Mouse (Mus musculus) gastrocnemius, adult 2 months (tissue): Measurements from ENCODE around the gene Dscam. TPM values are rescaled to one million over a fixed set of nuclear protein-coding genes. Genes with fewer than 3 reads are reported as not detected.
A peak's percentile ranks its signal among the peaks of the same experiment; 100 is the strongest.

Experiments
- DNase-seq: peaks from one replicate; pipeline ENCODE4 v3.0.0; 2022
- H3K27ac ChIP-seq: fragments of 200-600 bp; 2 replicates; pipeline ENCODE4 v1.8.1; 2022; ENCODE audit warnings: mild to moderate bottlenecking
- H3K4me3 ChIP-seq: fragments of 200-600 bp; 2 replicates; pipeline ENCODE4 v1.8.1; 2022; ENCODE audit warnings: mild to moderate bottlenecking, moderate library complexity
- CTCF ChIP-seq: fragments of 200-600 bp; IDR thresholded peaks from 2 replicates; pipeline ENCODE4 v1.8.1; 2022; ENCODE audit warnings: antibody characterized with exemption, mild to moderate bottlenecking, moderate library complexity
- intact Hi-C: fragments of 180-260 bp; cut with DNase I; formaldehyde crosslinking; loops from one replicate; pipeline ENCODE4 v1.15.1; 2025
- total RNA-seq, 2 experiments: library from RNA; stranded (reverse); gene quantifications; 2 replicates each; pipeline ENCODE4 v1.2.3; 2021

Gene Dscam
- total RNA-seq, 2 experiments from 2014 or later: not detected

DNA sequence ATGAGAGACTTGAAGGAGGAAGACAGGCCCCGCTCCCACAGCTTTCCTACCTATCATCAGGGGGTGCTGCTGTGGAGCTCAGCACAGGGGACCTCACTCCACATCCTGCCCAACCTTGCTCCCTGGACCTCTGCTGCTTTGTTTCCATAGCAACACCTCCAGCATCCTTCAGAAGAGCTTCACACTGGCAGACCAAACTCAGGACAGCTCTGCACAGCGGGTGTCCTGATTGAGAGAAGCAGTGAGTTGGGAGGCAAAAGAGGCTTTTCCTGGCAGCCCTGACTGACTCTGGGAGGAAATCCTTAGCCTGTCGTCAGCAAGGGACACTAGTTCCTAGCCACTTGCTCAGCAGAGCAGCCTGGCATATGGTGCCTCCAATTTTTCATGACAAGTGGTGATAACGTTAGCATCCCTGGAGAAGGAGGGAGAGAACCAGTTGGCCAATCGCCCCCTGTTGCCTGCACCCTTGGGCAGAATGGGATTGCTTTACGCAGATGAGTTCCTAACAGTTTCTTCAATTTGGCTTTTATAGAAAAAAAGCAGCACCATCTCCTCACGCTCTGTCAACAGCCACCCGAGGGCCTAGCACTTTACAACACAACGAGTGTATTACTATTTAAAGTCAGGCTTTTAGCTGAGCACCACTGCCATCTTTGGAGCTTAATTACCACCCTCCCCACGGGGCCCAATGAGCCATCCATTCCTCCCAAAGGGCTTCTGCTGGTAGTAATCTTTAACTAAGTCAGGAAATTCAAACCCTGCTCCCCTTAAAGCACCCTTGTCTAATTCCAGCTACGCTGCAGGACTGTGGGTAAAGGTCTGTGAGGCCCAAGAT, 224.9 kb downstream of the Dscam start:
- H3K4me3 ChIP-seq: no peak overlapping the region
- H3K27ac ChIP-seq: no peak overlapping the region
- no peak for TF ChIP-seq CTCF
- DNase-seq: no peak
- intact Hi-C loops: no loop called here

DNA sequence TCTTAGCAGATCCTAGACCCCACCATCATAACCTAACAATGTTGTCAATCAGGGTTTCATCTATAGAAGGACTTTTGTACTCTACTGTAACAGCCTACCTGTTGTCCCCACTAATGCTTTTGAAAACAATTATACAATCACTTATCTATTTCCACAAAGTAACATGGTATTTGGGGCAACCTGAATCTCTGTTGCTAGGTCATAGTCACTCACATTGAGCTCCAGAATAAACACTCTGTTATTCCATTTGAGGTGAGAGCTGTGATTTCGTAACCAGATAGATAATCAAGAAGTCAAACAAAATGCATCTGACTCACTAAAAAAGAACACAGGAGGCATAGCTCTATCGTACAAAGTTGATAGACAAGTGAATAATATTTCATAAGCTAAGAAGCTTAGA, 226.9 kb downstream of the Dscam start:
- no peak overlapping the region for H3K4me3 ChIP-seq
- DNase-seq: no peak
- no peak overlapping the region for H3K27ac ChIP-seq
- no peak for TF ChIP-seq CTCF
- intact Hi-C loops: no loop called here

DNA sequence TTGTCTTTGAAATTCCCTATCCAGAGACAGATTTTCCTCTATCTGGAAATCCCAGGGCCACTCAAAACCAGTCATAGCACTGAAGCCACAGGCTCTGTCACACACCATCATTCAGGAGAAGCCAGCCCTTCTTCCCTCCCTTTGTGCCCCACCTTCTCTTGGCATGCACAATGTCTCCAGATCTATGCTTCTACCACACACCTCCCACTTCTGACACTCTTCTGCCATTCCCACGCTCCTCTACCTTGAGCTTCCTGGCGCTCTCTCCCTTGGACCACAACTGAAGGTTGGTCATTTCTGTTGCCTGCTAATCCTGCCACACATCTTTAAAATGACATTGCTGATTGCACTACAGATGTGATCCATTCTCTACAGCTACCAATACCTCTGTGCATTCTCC, 235.8 kb downstream of the Dscam start:
- no peak for DNase-seq
- no peak for TF ChIP-seq CTCF
- no peak overlapping the region for H3K27ac ChIP-seq
- H3K4me3 ChIP-seq: no peak overlapping the region
- intact Hi-C loops: no loop called here

- intact Hi-C loops: no loop called here
- no peak for TF ChIP-seq CTCF
- no peak for DNase-seq
- no peak overlapping the region for H3K4me3 ChIP-seq
- no peak overlapping the region for H3K27ac ChIP-seq
These were observed 238.3 kb downstream of the Dscam start for GRCm38 (mm10) chr16:96932211-96932610.

DNA sequence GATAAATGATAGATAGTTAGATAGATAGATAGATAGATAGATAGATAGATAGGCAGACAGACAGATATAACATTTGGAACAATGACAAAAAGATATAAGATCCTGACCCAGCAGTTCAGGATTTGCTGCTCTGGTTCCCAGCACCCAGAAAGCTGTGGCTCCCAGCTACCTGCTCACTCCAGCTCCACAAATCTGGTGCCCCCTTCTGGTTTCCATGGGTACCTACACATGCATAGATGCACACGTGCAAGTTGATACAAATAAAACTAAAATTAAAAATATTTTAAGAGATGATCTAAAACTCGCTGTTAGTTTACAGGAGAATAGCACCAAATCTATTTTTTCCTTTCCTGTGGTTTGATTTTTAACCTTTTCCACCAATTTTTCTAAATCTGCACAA, 238.8 kb downstream of the Dscam start:
- H3K27ac ChIP-seq: no peak overlapping the region
- TF ChIP-seq CTCF: 0 out of 2 replicates have a peak, but pooled peaks have one; percentile 3
- H3K4me3 ChIP-seq: no peak overlapping the region
- DNase-seq: no peak
- intact Hi-C loops: no loop called here

DNA sequence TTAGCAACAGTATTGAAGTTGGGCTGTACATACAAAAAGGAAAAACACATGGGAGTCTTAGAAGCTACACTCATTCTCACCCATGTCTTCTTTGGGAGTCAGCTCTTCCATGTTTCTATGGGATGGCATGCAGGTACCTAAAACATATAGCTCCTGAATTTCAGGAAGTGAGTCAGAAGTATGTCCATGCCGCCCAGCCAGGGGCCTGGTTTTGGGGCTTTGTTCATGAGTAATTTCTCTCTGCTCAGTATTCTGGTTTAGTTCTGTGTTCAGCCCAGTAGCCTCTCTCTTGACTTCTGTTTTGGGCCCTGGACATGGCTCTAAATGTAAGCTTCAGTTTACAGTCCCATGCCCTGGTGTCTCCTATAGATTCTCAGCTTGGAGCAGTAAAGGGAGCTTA, 242.5 kb downstream of the Dscam start:
- no peak overlapping the region for H3K27ac ChIP-seq
- no peak for DNase-seq
- H3K4me3 ChIP-seq: no peak overlapping the region
- TF ChIP-seq CTCF: no peak
- intact Hi-C loops: no loop called here

DNA sequence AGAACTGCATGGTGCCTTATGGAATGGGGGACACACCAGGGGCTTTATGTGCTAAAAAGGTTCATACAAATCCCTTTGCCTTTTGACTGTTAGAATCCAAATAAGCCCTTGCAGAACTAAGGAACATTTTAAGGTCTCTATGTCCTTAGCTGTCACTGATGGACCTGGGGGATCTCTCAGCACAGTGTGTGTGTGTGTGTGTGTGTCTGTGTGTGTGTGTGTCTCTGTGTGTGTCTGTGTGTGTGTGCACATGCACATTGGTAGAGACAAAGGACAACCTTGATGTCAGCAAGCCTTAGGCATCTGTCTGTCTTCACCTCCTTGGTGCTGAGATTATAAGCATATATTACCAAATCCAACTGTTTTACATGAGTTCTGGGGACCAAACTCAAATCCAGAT, 243.1 kb downstream of the Dscam start:
- TF ChIP-seq CTCF: no peak
- intact Hi-C loops: no loop called here
- no peak for DNase-seq
- H3K27ac ChIP-seq: no peak overlapping the region
- no peak overlapping the region for H3K4me3 ChIP-seq

- intact Hi-C loops: no loop called here
- TF ChIP-seq CTCF: no peak
- Histone ChIP-seq H3K4me3 (no peak overlapping the region), H3K27ac (no peak overlapping the region)
- DNase-seq: no peak
These were observed 243.6 kb downstream of the Dscam start for GRCm38 (mm10) chr16:96926977-96927376.

DNA sequence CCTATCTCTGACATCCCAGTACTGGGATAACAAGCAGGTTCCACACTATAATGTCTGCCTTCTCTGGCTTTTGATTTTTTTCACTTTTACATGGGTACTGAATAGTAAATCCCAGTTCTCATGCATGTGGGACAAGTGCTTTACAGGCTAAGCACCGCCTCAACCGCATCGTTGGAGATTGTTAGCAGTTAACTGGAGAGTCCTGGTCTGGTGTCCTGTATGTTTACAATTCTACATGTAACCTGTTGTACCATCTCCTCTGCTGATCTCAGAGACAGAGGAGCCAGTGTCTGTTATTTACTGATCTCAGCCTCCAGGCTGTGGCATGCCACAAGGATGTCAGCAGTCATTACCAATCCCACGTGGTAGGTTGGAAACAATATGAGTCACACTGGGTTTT, 246.6 kb downstream of the Dscam start:
- intact Hi-C loops: no loop called here
- Histone ChIP-seq H3K4me3 (no peak overlapping the region), H3K27ac (no peak overlapping the region)
- no peak for DNase-seq
- TF ChIP-seq CTCF: no peak

GRCm38 (mm10) chr16:96914495-96914894, 256.1 kb downstream of the Dscam start:
- H3K4me3 ChIP-seq: no peak overlapping the region
- no peak overlapping the region for H3K27ac ChIP-seq
- intact Hi-C loops: no loop called here
- TF ChIP-seq CTCF: no peak
- no peak for DNase-seq

GRCm38 (mm10) chr16:96912836-96913235, 257.7 kb downstream of the Dscam start:
- Histone ChIP-seq H3K27ac (no peak overlapping the region), H3K4me3 (no peak overlapping the region)
- DNase-seq: no peak
- intact Hi-C loops: no loop called here
- no peak for TF ChIP-seq CTCF

- H3K27ac ChIP-seq: no peak overlapping the region
- intact Hi-C loops: no loop called here
- TF ChIP-seq CTCF: no peak
- DNase-seq: no peak
- H3K4me3 ChIP-seq: no peak overlapping the region
These were observed 258.4 kb downstream of the Dscam start for GRCm38 (mm10) chr16:96912103-96912502.

DNA sequence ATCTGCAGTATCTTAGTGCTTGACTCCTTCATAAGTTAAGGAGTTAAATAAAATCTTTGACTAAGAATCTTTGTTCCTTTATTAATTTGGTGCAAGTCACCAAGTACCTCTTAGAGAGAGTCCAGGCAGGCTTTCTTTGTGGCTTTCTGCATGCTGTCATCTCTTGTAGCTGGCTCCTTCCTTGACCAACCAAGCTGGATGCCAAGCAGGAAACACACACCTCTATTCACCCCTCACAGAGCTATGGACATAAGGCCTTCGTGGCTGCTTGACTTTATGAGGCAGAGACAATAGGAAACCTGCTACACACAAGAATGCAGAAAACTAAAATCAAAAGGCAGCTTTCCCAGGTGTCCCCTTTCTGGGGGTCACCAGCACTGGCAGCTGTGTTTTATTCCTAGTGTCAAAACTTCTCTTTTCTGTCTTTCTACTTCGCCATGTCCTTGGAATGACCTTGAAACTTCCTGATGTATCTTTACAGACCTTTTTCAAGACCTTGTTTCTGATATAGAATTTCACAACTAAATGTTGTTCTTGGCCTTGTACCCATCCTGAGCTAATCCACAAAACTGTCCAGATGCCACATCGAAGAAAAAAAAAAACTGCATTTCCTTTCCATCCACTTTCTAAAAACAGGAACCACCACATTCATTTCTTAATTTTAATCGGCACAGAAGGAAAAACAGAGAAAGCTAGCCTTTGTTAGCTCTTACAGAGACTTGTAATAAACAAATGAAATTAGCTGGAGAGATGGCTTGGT, 260.0 kb downstream of the Dscam start:
- no peak for DNase-seq
- intact Hi-C loops: no loop called here
- Histone ChIP-seq H3K4me3 (no peak overlapping the region), H3K27ac (no peak overlapping the region)
- TF ChIP-seq CTCF: no peak
